Comparison of ENCODE assay signal across 10 mouse cellular contexts in the genomic region with DNA sequence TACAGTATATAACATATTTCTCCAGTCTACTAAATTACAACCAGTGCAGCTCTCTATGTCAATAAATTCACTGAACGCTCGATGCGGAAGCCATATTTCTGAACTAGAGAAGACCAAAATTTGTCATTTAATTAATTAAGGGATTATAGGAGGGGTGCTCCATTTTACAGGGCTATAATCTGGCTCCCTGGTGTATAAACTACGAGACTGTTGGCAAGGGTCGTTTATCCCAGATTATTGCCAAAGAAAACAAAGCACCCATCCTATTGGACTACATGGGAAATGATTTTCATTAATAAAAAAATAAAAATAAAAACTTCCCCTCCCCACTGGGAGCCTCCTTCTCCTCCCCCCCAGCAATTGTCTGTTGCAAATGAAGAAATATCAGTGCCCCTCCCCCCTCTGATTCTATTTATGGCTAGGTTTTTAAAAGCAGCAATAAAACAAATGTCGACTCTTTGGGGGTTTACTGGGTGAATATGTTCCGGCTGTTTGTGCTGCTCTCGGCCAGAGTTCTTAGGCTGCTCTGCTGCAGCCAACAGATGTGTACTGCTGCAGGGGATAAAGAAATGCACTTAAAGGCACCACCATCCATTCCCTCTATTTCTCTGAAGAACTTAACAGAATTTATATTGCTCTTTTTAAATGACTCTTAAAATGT. TPM values are rescaled to one million over a fixed set of nuclear protein-coding genes. Genes with fewer than 3 reads are reported as not detected.
DNase-seq lines count a peak whose midpoint lies in the region; ATAC-seq and TF ChIP-seq lines count a peak whose summit lies in the region.
"Had no signal": no experiment of that assay in that cellular context is flagged by ENCODE, and none has a peak within 500 bp of the region (broad histone marks: within the 10 kb centered on the region; RNA-seq: fewer than 3 reads in every experiment).

No protein-coding gene starts in this region.

- no peaks in the 10 kb centered on the region for H3K36me3 ChIP-seq in lung, embryonic 14.5 days (ENCODE audit: insufficient read depth)
- H3K36me3 ChIP-seq in kidney, postnatal 0 days (ENCODE audit: insufficient read depth, low read length): 0 out of 2 replicates have a peak, but pooled peaks cover 4% of the 10 kb centered on the region
- no peaks in the 10 kb centered on the region for H3K36me3 ChIP-seq in neural tube, embryonic 15.5 days
- H3K36me3 ChIP-seq in thymus, adult 2 months (ENCODE audit: control insufficient read depth, insufficient read depth, low read length): peaks cover 3% of the 10 kb centered on the region; the same call in 1 of the 2 replicates

- peak; percentile 5 for DNase-seq in adrenal gland, adult 2 months
- DNase-seq in adrenal gland, adult 8-10 months: no peak
- peak; percentile 67 for DNase-seq in lung, embryonic 14.5 days
- no peak for DNase-seq in lung, postnatal 25 days (ENCODE audit: low spot score)
- peak; percentile 91 for DNase-seq in kidney, postnatal 0 days (ENCODE audit: low spot score)
- DNase-seq in cerebellum, adult 2 months: no peak
- DNase-seq in thymus, adult 2 months: no peak
- DNase-seq: cerebellum, adult 18-20 months; gastrocnemius, postnatal 25 days had no signal

- H3K4me2 ChIP-seq in lung, embryonic 14.5 days: peak overlapping the region; percentile 24; the same call in 1 of the 2 replicates
- H3K4me2 ChIP-seq in kidney, postnatal 0 days (ENCODE audit: low read length): peak overlapping the region; percentile 37; the same call in 1 of the 2 replicates
- H3K4me2 ChIP-seq in neural tube, embryonic 15.5 days: peak overlapping the region; percentile 46

- no peak overlapping the region for H3K27ac ChIP-seq in lung, embryonic 14.5 days (ENCODE audit: low read depth)
- no peak overlapping the region for H3K27ac ChIP-seq in kidney, postnatal 0 days
- H3K27ac ChIP-seq in neural tube, embryonic 15.5 days (replicated peaks): peak overlapping the region; percentile 68
- no peak overlapping the region for H3K27ac ChIP-seq in cerebellum, adult 2 months (ENCODE audit: insufficient read depth, low read length)
- no peak overlapping the region for H3K27ac ChIP-seq in thymus, adult 2 months (ENCODE audit: control insufficient read depth, insufficient read depth, low read length)

- no peak for TF ChIP-seq POLR2A in cerebellum, adult 2 months (IDR thresholded peaks at IDR 0.05; ENCODE audit: borderline replicate concordance, insufficient read depth, low read length)
- TF ChIP-seq POLR2A in thymus, adult 2 months (IDR thresholded peaks at IDR 0.05; ENCODE audit: control insufficient read depth, extremely low read depth, insufficient read depth, low read length, poor library complexity): no peak

- peaks cover 10% of the 10 kb centered on the region; the same call in 1 of the 2 replicates for H3K4me1 ChIP-seq in lung, embryonic 14.5 days (ENCODE audit: insufficient read depth)
- peaks cover 5% of the 10 kb centered on the region; the same call in 1 of the 2 replicates for H3K4me1 ChIP-seq in kidney, postnatal 0 days (replicated peaks; ENCODE audit: insufficient read depth, low read length)
- peaks cover 22% of the 10 kb centered on the region for H3K4me1 ChIP-seq in neural tube, embryonic 15.5 days
- no peaks in the 10 kb centered on the region for H3K4me1 ChIP-seq in cerebellum, adult 2 months (ENCODE audit: control insufficient read depth, insufficient read depth, low read length)
- no peaks in the 10 kb centered on the region for H3K4me1 ChIP-seq in thymus, adult 2 months (replicated peaks; ENCODE audit: control insufficient read depth, insufficient read depth, low read length)

- no peak for ATAC-seq in lung, embryonic 14.5 days (ENCODE audit: insufficient read depth)
- no peak; the same call in 1 of the 2 replicates for ATAC-seq in kidney, postnatal 0 days (replicated peaks; ENCODE audit: low FRiP score, low read depth)
- ATAC-seq in neural tube, embryonic 15.5 days (ENCODE audit: low FRiP score): peak; percentile 82

- 53% methylated on average over 8 of the region's 8 CpGs for WGBS in lung, embryonic 14.5 days
- WGBS in kidney, postnatal 0 days: 24% methylated on average over 8 of the region's 8 CpGs
- WGBS in neural tube, embryonic 15.5 days: 9% methylated on average over 8 of the region's 8 CpGs
- 41% methylated on average over 8 of the region's 8 CpGs for WGBS in cerebellum, adult 2 months
- 91% methylated on average over 8 of the region's 8 CpGs for WGBS in thymus, adult 2 months

- H3K9me3 ChIP-seq in lung, embryonic 14.5 days (ENCODE audit: low read depth, low read length): no peaks in the 10 kb centered on the region
- no peaks in the 10 kb centered on the region for H3K9me3 ChIP-seq in kidney, postnatal 0 days (replicated peaks; ENCODE audit: low read length)
- no peaks in the 10 kb centered on the region for H3K9me3 ChIP-seq in neural tube, embryonic 15.5 days (replicated peaks)

- H3K9ac ChIP-seq in lung, embryonic 14.5 days: no peak overlapping the region
- H3K9ac ChIP-seq in kidney, postnatal 0 days (ENCODE audit: low read depth, low read length): no peak overlapping the region
- 0 out of 2 replicates have a peak overlapping the region, but pooled peaks have one; percentile 17 for H3K9ac ChIP-seq in neural tube, embryonic 15.5 days (replicated peaks)

- H3K27me3 ChIP-seq in lung, embryonic 14.5 days (ENCODE audit: insufficient read depth, low read length): no peaks in the 10 kb centered on the region
- no peaks in the 10 kb centered on the region for H3K27me3 ChIP-seq in kidney, postnatal 0 days (ENCODE audit: insufficient read depth, low read length)
- H3K27me3 ChIP-seq in neural tube, embryonic 15.5 days (replicated peaks): no peaks in the 10 kb centered on the region
- no peaks in the 10 kb centered on the region for H3K27me3 ChIP-seq in cerebellum, adult 2 months (ENCODE audit: control insufficient read depth, insufficient read depth, low read length)
- no peaks in the 10 kb centered on the region for H3K27me3 ChIP-seq in thymus, adult 2 months (ENCODE audit: control insufficient read depth, insufficient read depth, low read length)

- TF ChIP-seq CTCF in lung, embryonic 14.5 days (IDR thresholded peaks at IDR 0.05; ENCODE audit: low read depth): no peak
- no peak for TF ChIP-seq CTCF in kidney, postnatal 0 days (IDR thresholded peaks at IDR 0.05; ENCODE audit: low read depth)
- TF ChIP-seq CTCF in cerebellum, adult 2 months (IDR thresholded peaks at IDR 0.05; ENCODE audit: borderline replicate concordance, insufficient read depth, low read depth, low read length): no peak
- no peak for TF ChIP-seq CTCF in thymus, adult 2 months (IDR thresholded peaks at IDR 0.05; ENCODE audit: borderline replicate concordance, control insufficient read depth, extremely low read depth, insufficient read depth, low read length, poor library complexity)

- no peak overlapping the region for H3K4me3 ChIP-seq in lung, embryonic 14.5 days (ENCODE audit: low read depth, low read length)
- no peak overlapping the region for H3K4me3 ChIP-seq in kidney, postnatal 0 days (replicated peaks; ENCODE audit: low read depth, low read length)
- H3K4me3 ChIP-seq in neural tube, embryonic 15.5 days (replicated peaks): 0 out of 2 replicates have a peak overlapping the region, but pooled peaks have one; percentile 15
- H3K4me3 ChIP-seq in cerebellum, adult 2 months (replicated peaks; ENCODE audit: insufficient read depth, low read depth, low read length): no peak overlapping the region
- no peak overlapping the region for H3K4me3 ChIP-seq in thymus, adult 2 months (ENCODE audit: control insufficient read depth, insufficient read depth, low read length)

RNA-seq across cellular contexts. Expression of a gene that starts 30.7 kb away (rescaled TPM):
- total RNA-seq in adrenal gland, adult 2 months (2021): 1 to 10 TPM; 1.5 to 3.4 TPM
- 0.10 TPM in 1 of 2 replicates, not detected in the other for polyA plus RNA-seq in adrenal gland, adult 2 months (2012; rRNA removed)
- 1 to 10 TPM in 2 of 4 experiments, not detected in 2; 2.0 to 2.1 TPM for total RNA-seq in adrenal gland, adult 8-10 months (2022)
- not detected in 2 replicates for polyA plus RNA-seq in lung, embryonic 14.5 days (2014; fragmentation: Nextera tagmentation; extraction: Ambion mirVana)
- 0.37 and 0.46 TPM in 2 replicates for polyA plus RNA-seq in kidney, postnatal 0 days (2015; fragmentation: Nextera tagmentation; extraction: Ambion mirVana)
- 0.50 TPM in 1 of 2 replicates, not detected in the other for polyA plus RNA-seq in neural tube, embryonic 15.5 days (2015; fragmentation: Nextera tagmentation; extraction: Ambion mirVana)
- not detected in 2 replicates for polyA plus RNA-seq in cerebellum, adult 2 months (2012; rRNA removed)
- not detected in 2 replicates for polyA plus RNA-seq in thymus, adult 2 months (2012; rRNA removed)

RNA-seq across cellular contexts. Expression of a gene that starts 31.1 kb away (rescaled TPM):
- total RNA-seq in adrenal gland, adult 2 months (2021): 10 to 100 TPM; 58.5 to 74.4 TPM
- 44.0 and 64.5 TPM in 2 replicates for polyA plus RNA-seq in adrenal gland, adult 2 months (2012; rRNA removed)
- total RNA-seq in adrenal gland, adult 8-10 months (2022): 100 to 1,000 TPM in 1 of 4 experiments, 10 to 100 TPM in 3; 55.5 to 104 (median 76.0) TPM
- 43.5 and 44.3 TPM in 2 replicates for polyA plus RNA-seq in lung, embryonic 14.5 days (2014; fragmentation: Nextera tagmentation; extraction: Ambion mirVana)
- 23.2 and 24.9 TPM in 2 replicates for polyA plus RNA-seq in kidney, postnatal 0 days (2015; fragmentation: Nextera tagmentation; extraction: Ambion mirVana)
- 16.6 and 19.5 TPM in 2 replicates for polyA plus RNA-seq in neural tube, embryonic 15.5 days (2015; fragmentation: Nextera tagmentation; extraction: Ambion mirVana)
- polyA plus RNA-seq in cerebellum, adult 2 months (2012; rRNA removed): 66.6 and 74.6 TPM in 2 replicates
- 129 and 140 TPM in 2 replicates for polyA plus RNA-seq in thymus, adult 2 months (2012; rRNA removed)

Comparison
In these comparisons a context has a peak if more than half of its experiments do, and no peak if none do; other contexts are left out.
1. DNase-seq: peak in adrenal gland, adult 2 months (single experiment), lung, embryonic 14.5 days (single experiment) and kidney, postnatal 0 days (single experiment); none in adrenal gland, adult 8-10 months (single experiment), lung, postnatal 25 days (single experiment), cerebellum, adult 2 months (0 of 2) and thymus, adult 2 months (single experiment).
2. Peak in every context shown above with its lines, with median percentiles within 50 percentile points of each other: H3K4me2 ChIP-seq.